Mouse (Mus musculus) G1E-ER4 (cell line): Measurements from ENCODE around the gene Olfr169. TPM values are rescaled to one million over a fixed set of nuclear protein-coding genes. Genes with fewer than 3 reads are reported as not detected.
"Not testable (repeated sequence)": the region's sequence is repeated elsewhere in the genome, so short reads cannot be mapped to it uniquely, and the experiment has no call there.

ENCODE experiments used
- GATA1 ChIP-seq: IDR thresholded peaks from one replicate; pipeline ENCODE4 v1.8.0; 2012; ENCODE audit warnings: low read length, inconsistent platforms
- polyA plus RNA-seq: library from polyadenylated mRNA; stranded (reverse); fragments of >175 nt; gene quantifications from 2 replicates; pipeline ENCODE4 v1.2.3, GENCODE M21; 2012

The Olfr169 gene
- not detected in 2 replicates for polyA plus RNA-seq

- not testable (repeated sequence) for TF ChIP-seq GATA1
Observed at GRCm38 (mm10) chr16:19571709-19572108, at the start of gene Olfr169. Gene Olfr169, minus strand, starts transcription at chr16:19571809.

DNA sequence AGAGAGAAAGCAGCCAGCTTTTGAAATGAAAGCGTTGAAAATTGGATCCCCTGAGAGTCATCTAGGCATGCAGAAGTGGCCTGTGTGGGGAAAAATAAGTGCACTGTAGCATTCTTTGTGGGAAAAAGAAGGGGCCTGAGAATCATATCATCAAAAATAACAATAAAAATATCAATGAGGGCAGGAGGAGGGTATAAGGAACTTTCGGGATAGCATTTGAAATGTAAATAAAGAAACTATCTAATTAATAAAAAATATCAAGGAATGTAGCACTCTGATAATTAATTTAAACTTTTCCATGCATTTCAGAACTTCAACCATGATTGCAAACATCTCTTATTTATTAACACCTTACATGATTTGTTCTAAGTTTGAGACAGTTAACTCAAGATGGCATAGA, 40.2 kb upstream of the Olfr169 start, which contains the start of gene Olfr170:
Gene Olfr170 (minus strand): TSS at position 101 of the 400 bp plus-strand sequence.
- TF ChIP-seq GATA1: not testable (repeated sequence)

- TF ChIP-seq GATA1: no peak
Observed at GRCm38 (mm10) chr16:19603166-19603565, 31.6 kb upstream of the Olfr169 start.

DNA sequence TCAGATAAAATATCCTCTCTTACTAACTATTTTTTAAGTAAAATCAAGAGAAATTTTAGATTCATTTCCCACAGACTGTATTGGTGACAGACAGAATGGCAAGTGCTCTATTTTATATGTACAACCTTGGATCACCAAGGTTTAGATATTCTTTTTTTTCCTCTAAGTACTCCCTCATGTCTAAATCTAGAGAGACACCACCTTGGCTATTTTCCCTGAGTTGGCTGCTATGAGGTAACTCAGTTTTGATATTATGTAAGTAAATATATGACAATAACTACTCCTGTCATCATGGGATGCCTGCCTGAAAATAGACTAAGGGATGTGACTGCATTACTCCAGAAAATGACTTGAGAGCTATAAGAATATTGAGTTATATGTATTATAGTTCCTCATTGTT, 36.2 kb downstream of the Olfr169 start, which contains the start of gene Olfr168:
Gene Olfr168 (minus strand): TSS at position 101 of the 400 bp plus-strand sequence.
- TF ChIP-seq GATA1: no peak

DNA sequence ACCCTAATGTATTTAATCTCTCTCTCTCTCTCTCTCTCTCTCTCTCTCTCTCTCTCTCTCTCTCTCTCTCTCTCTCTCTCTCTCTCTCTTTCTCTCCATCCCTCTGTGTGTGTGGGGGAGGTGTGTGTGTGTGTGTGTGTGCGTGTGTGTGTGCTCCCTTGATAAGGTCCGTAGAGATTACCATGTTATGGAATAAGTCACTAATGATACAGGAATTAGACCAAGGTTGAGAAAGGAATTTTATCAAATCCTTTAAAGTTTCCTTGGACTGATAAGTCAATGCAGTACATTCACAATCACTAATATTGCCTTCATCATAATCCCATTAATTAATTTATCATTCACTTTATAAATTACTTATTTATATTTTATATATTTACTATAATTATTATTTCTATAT, 49.4 kb downstream of the Olfr169 start, which contains the start of gene Olfr167:
Gene Olfr167 (minus strand): TSS at position 101 of the 400 bp plus-strand sequence.
- no peak for TF ChIP-seq GATA1

Other genes with a start within 250 kb of the Olfr169 start
- gene Olfr165, start 148.7 kb downstream of the Olfr169 start, polyA plus RNA-seq: not detected in 2 replicates
- not detected in 2 replicates for gene Olfr166, start 88.1 kb downstream of the Olfr169 start, polyA plus RNA-seq
- gene Olfr167, start 49.5 kb downstream of the Olfr169 start, polyA plus RNA-seq: not detected in 2 replicates
- not detected in 2 replicates for gene Olfr168, start 36.3 kb downstream of the Olfr169 start, polyA plus RNA-seq
- gene Olfr170, start 40.1 kb upstream of the Olfr169 start, polyA plus RNA-seq: not detected in 2 replicates
- not detected in 2 replicates for gene Olfr171, start 58.1 kb upstream of the Olfr169 start, polyA plus RNA-seq
- not detected in 2 replicates for gene Lamp3, start 134.6 kb upstream of the Olfr169 start, polyA plus RNA-seq
- not detected in 2 replicates for gene B3gnt5, start 188.4 kb upstream of the Olfr169 start, polyA plus RNA-seq